Mouse (Mus musculus) kidney, adult 2 months (tissue): Measurements from ENCODE around the gene Soat2.

Source experiments
- CTCF ChIP-seq: fragments of 200-500 bp; conservative IDR thresholded peaks from 2 replicates; pipeline ENCODE4 v1.5.1; 2011; ENCODE audit warnings: low read depth, mild to moderate bottlenecking, control low read depth, low read length, moderate library complexity, mixed read lengths; ENCODE audit not compliant: insufficient read depth, insufficient read length
- POLR2A ChIP-seq: fragments of 200-500 bp; IDR thresholded peaks from one replicate; pipeline ENCODE4 v1.6.1; 2011; ENCODE audit warnings: low read depth, low read length, control low read depth

DNA sequence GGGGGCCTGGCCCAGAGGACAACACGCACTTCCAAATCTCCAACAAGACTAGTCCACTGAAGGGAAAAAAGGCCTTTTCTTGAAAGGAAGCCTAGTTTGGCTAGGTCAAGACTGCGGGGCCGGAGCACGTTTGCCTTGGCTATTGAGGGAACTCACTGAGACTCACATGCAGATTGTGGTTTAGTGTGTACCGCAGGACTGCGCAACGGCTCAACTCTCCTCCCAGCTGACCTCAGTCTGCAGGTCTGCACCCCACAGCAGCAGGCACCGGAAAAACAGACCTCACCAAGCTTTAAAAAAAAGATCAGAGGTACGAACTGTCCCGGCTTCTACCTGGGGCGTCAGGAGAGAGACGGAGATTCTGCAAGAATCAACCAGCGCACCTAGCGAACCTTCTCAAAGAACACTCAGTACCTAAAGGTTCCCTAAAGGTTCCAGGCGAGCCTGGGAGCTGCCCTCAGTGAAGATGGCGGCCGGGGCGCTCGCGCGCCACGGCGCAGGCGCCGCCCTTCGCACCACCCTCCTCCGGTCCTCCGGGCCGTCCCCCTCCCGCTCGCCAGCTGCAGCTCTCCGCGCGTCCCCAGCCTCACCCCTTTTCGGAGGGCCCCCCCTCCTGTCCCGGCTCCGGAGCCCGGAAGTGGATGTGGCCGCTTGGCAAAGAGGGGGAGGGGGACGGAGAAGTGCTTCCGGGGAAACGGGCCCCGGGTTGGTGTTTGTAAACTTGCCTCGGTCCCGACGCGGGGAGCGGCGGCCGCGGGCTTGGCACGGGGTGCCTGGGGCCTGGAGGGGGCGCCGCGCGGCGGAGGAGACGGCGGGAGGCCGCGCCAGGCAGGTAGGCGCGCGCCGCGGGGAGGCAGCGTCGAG lies 52.9 kb downstream of the Soat2 start, which contains the start of gene Zfp740:
- no peak for TF ChIP-seq POLR2A
- no peak for TF ChIP-seq CTCF
